Mouse (Mus musculus) lung, adult 10 weeks (tissue): Measurements from ENCODE around the gene 6030452D12Rik. TPM values are rescaled to one million over a fixed set of nuclear protein-coding genes. Genes with fewer than 3 reads are reported as not detected.

Source experiments
- polyA plus RNA-seq: library from polyadenylated mRNA; stranded (reverse); fragments of 350-450 nt; fragmentation: Illumina TruSeq; extraction: RNeasy Lipid Tissue Mini Kit (QIAGEN cat#74804); gene quantifications from one replicate; pipeline ENCODE4 v1.2.3, GENCODE M21; 2014; ENCODE audit warnings: low read depth, low replicate concordance; ENCODE audit not compliant: insufficient read depth

6030452D12Rik gene
- not detected for polyA plus RNA-seq

DNA sequence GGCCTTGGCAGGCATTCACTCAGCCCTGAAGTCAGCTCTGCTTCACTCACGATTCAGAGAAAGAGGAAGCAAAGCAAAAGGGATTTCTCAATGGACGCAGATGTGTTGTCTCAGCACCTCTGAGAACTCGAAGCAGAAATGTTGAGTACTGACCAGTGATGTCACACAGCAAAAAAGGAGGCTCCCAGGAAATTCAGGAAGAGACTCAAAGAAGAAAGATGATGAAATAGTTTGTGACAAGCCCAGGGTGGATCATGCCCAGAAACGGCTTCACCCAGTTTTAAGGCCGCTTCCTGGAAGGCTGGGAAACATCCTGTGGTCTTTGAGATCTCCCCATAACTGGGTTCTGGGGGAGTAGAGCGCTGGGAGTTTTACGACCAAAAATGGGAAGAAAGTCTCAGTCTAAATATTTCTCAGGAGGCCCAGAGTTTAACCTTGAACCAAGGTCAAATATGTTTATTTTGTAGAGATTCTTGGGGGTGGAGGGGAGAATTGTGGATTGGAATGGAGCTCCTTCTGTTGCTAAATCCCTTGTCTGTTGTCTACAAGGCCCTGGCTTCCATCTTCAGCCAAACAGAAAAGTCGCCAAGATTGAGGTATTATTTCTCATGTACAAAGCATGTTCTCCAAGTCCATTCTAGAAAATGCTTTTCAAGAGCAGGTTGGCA, at the start of gene 6030452D12Rik:
Gene 6030452D12Rik (plus strand): TSS at position 505 of the 668 bp plus-strand sequence.

DNA sequence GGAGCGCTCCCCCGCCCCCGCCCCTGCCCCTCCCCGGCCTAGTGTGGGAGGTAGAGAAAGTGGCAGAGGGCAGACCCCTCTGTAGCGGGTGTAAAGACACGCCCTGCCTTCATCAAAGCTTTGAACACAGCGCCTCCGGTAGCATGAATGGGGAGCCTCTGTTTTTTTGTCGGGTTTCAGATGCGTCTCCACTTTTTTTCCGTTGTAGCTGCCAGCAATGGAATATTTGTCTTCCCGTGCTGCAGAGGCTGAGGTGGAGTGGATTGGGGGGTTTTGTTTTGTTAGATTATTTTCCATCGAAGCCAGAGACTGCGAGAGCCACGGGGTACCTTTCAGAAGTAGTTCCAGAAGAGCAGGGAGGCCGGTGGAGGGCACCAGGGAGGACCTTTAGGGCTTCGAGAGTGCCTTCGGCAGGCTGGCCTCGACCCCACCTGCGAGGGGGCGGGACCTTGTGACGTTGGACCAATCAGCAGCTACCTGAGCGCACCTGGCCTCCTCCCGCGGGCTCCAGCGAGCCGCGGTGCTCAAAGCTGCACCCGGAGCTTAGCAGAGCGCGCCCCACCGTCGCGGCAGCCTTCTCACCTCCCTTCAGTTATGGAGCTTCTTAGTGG, 10.1 kb downstream of the 6030452D12Rik start, which contains the start of gene Cdh3:
Gene Cdh3 (plus strand): TSS at position 527 of the 611 bp plus-strand sequence.

Other genes starting within 250 kb of the 6030452D12Rik start
- gene Smpd3, start 162.5 kb upstream of the 6030452D12Rik start, polyA plus RNA-seq, result 1.6 TPM
- 4.6 TPM for gene Zfp90, start 85.2 kb upstream of the 6030452D12Rik start, polyA plus RNA-seq
- 0.22 TPM for gene Cdh3, start 10.4 kb downstream of the 6030452D12Rik start, polyA plus RNA-seq
- 7.6 TPM for gene Gm10073, start 72.9 kb downstream of the 6030452D12Rik start, polyA plus RNA-seq
- 75.4 TPM for gene Cdh1, start 102.8 kb downstream of the 6030452D12Rik start, polyA plus RNA-seq
- gene Tango6, start 182.5 kb downstream of the 6030452D12Rik start, polyA plus RNA-seq, result 2.6 TPM